Mouse (Mus musculus) c-Kit-positive CD71-positive TER-119-positive erythroid progenitor cells, embryonic 14.5 days (primary cell): ENCODE data around the gene Arl11.
A peak's percentile ranks its signal among the peaks of the same experiment; 100 is the strongest.

Source experiments
- DNase-seq: peaks from one replicate; pipeline ENCODE4 v3.0.0-alpha.2; 2013; ENCODE audit warnings: low spot score

The Arl11 gene

GRCm38 (mm10) chr14:61327618-61328450 lies 18.3 kb downstream of the Arl11 start:
- peak; percentile 36 for DNase-seq

GRCm38 (mm10) chr14:61330591-61330990 lies 21.0 kb downstream of the Arl11 start:
- DNase-seq: no peak

- DNase-seq: peak; percentile 81
Observed at GRCm38 (mm10) chr14:61330996-61331561, 21.5 kb downstream of the Arl11 start.

GRCm38 (mm10) chr14:61339381-61339780 lies 29.8 kb downstream of the Arl11 start:
- no peak for DNase-seq

GRCm38 (mm10) chr14:61344590-61344989 lies 35.0 kb downstream of the Arl11 start:
- no peak for DNase-seq

GRCm38 (mm10) chr14:61346827-61347698 lies 37.5 kb downstream of the Arl11 start:
- no peak for DNase-seq

- DNase-seq: no peak
Observed at GRCm38 (mm10) chr14:61349876-61350275, 40.3 kb downstream of the Arl11 start.

GRCm38 (mm10) chr14:61350808-61351207 lies 41.3 kb downstream of the Arl11 start:
- no peak for DNase-seq

GRCm38 (mm10) chr14:61354251-61355235 lies 45.0 kb downstream of the Arl11 start:
- DNase-seq: no peak

- DNase-seq: peak; percentile 77
Observed at GRCm38 (mm10) chr14:61360131-61360980, 50.8 kb downstream of the Arl11 start, which contains the start of gene Ebpl. Gene Ebpl (minus strand): TSS chr14:61360439.

GRCm38 (mm10) chr14:61360981-61361511 lies 51.5 kb downstream of the Arl11 start:
- DNase-seq: no peak
